Mouse (Mus musculus) adrenal gland, adult 2 months (tissue): ENCODE measurements around the gene Fam171b. TPM values are rescaled to one million over a fixed set of nuclear protein-coding genes. Genes with fewer than 3 reads are reported as not detected.

ENCODE experiments used
- DNase-seq: peaks from one replicate; pipeline ENCODE4 v3.0.0; 2021
- polyA plus RNA-seq: library from polyadenylated mRNA; depleted of rRNA; stranded (reverse); fragments of >200 nt; gene quantifications from 2 replicates; pipeline ENCODE4 v1.2.3, GENCODE M21; 2012; rRNA removed
- total RNA-seq, 2 experiments: library from RNA; stranded (reverse); gene quantifications; 2 replicates each; pipeline ENCODE4 v1.2.3; 2021

The Fam171b gene
- total and polyA plus RNA-seq, 3 experiments: 1.0 to 5.9 (median 4.2) TPM

GRCm38 (mm10) chr2:83883850-83884420, 71.5 kb downstream of the Fam171b start:
- no peak for DNase-seq

- no peak for DNase-seq
These were observed 81.3 kb downstream of the Fam171b start for GRCm38 (mm10) chr2:83893701-83894100.

- no peak for DNase-seq
These were observed 89.6 kb downstream of the Fam171b start for GRCm38 (mm10) chr2:83901896-83902540.

- DNase-seq: no peak
These were observed 117.1 kb downstream of the Fam171b start for GRCm38 (mm10) chr2:83929478-83930088.

Other genes starting within 250 kb of the Fam171b start
- 100 to 1,000 TPM in 1 of 2 experiments, 10 to 100 TPM in 1; 78.7 to 115 TPM for gene Zc3h15, start 168.2 kb upstream of the Fam171b start, total RNA-seq
- 6.6 and 12.7 TPM in 2 replicates for gene Zc3h15, start 168.2 kb upstream of the Fam171b start, polyA plus RNA-seq
- 100 to 1,000 TPM; 127 to 133 TPM for gene Itgav, start 88.2 kb upstream of the Fam171b start, total RNA-seq
- gene Itgav, start 88.2 kb upstream of the Fam171b start, polyA plus RNA-seq: 196 and 209 TPM in 2 replicates
- not detected for gene Zswim2, start 128.6 kb downstream of the Fam171b start, total RNA-seq
- not detected in 2 replicates for gene Zswim2, start 128.6 kb downstream of the Fam171b start, polyA plus RNA-seq
- gene Gm13698, start 143.1 kb downstream of the Fam171b start, total RNA-seq: 1 to 10 TPM; 1.1 to 1.5 TPM
- gene Gm13698, start 143.1 kb downstream of the Fam171b start, polyA plus RNA-seq: not detected in 2 replicates
- 1 to 10 TPM; 1.1 to 1.5 TPM for gene Gm13693, start 148.9 kb downstream of the Fam171b start, total RNA-seq
- not detected in 2 replicates for gene Gm13693, start 148.9 kb downstream of the Fam171b start, polyA plus RNA-seq
- 1 to 10 TPM in 1 of 2 experiments, not detected in 1; 1.1 TPM for gene Gm13695, start 154.7 kb downstream of the Fam171b start, total RNA-seq
- gene Gm13695, start 154.7 kb downstream of the Fam171b start, polyA plus RNA-seq: not detected in 2 replicates
- gene Gm13696, start 160.5 kb downstream of the Fam171b start, total RNA-seq: 1 to 10 TPM; 1.1 to 1.5 TPM
- gene Gm13696, start 160.5 kb downstream of the Fam171b start, polyA plus RNA-seq: not detected in 2 replicates
- gene Gm13694, start 166.3 kb downstream of the Fam171b start, total RNA-seq: 1 to 10 TPM; 1.1 to 1.5 TPM
- not detected in 2 replicates for gene Gm13694, start 166.3 kb downstream of the Fam171b start, polyA plus RNA-seq
- gene Gm13697, start 172.1 kb downstream of the Fam171b start, total RNA-seq: 1 to 10 TPM; 1.1 to 1.5 TPM
- gene Gm13697, start 172.1 kb downstream of the Fam171b start, polyA plus RNA-seq: not detected in 2 replicates
- 1 to 10 TPM; 1.1 to 1.5 TPM for gene Gm13691, start 177.9 kb downstream of the Fam171b start, total RNA-seq
- not detected in 2 replicates for gene Gm13691, start 177.9 kb downstream of the Fam171b start, polyA plus RNA-seq